Mouse (Mus musculus) limb, embryonic 10.5 days (tissue): ENCODE measurements around the gene St6galnac3. TPM values are rescaled to one million over a fixed set of nuclear protein-coding genes. Genes with fewer than 3 reads are reported as not detected.

ENCODE experiments used
- DNase-seq: peaks from one replicate; pipeline ENCODE4 v3.0.0-alpha.2; 2017; ENCODE audit warnings: low spot score
- H3K27ac ChIP-seq: fragments of 300-500 bp; sonication (generic); 2 replicates; pipeline ENCODE4 v1.5.1; 2016; ENCODE audit warnings: mild to moderate bottlenecking
- H3K27me3 ChIP-seq: fragments of 300-500 bp; sonication (generic); 2 replicates; pipeline ENCODE4 v1.6.1; 2016; ENCODE audit warnings: low read depth, mild to moderate bottlenecking; ENCODE audit not compliant: poor library complexity, severe bottlenecking
- H3K36me3 ChIP-seq: fragments of 300-500 bp; sonication (generic); 2 replicates; pipeline ENCODE4 v1.6.1; 2016; ENCODE audit warnings: mild to moderate bottlenecking, moderate library complexity
- H3K4me1 ChIP-seq: fragments of 300-500 bp; sonication (generic); 2 replicates; pipeline ENCODE4 v1.6.1; 2016
- H3K4me3 ChIP-seq: fragments of 300-500 bp; sonication (generic); 2 replicates; pipeline ENCODE4 v1.5.1; 2016; ENCODE audit warnings: mild to moderate bottlenecking, moderate library complexity
- H3K9me3 ChIP-seq: fragments of 300-500 bp; sonication (generic); replicated peaks from 2 replicates; pipeline ENCODE4 v1.6.1; 2016; ENCODE audit warnings: mild to moderate bottlenecking
- WGBS: fragments of 180-500 bp; shearing (Covaris S2); methylation state at CpG from one replicate; pipeline ENCODE4 v1.1.7; 2016; 5-methylcytosine and 5-hydroxymethylcytosine counted together
- polyA plus RNA-seq: library from polyadenylated mRNA; unstranded; fragments of >200 nt; fragmentation: Nextera tagmentation; extraction: Ambion mirVana; gene quantifications from 2 replicates; pipeline ENCODE4 v1.2.1, GENCODE M21; 2016

The St6galnac3 gene
- polyA plus RNA-seq, 1 experiment from 2014 or later = 53.3 TPM

DNA sequence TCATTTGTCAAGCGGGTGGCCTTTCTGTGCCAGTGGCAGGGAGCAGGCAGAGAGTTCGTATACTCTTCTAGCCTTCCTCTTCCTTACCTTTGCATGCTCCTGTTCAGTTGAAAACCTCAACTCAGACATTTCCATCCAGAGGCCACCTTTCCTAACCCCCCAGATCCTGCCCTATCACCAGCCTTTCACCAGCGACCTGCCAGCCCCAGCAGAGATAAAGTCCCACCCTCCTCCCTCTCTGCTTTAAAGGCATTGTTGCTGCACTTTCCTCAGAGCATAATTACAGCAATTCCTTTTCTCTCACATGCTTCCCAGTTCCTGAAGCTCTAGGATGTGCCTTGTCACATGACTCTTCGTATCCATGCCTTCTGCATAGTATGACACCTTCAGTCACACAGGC lies 215.3 kb downstream of the St6galnac3 start:
- peaks cover 6% of the 10 kb centered on the region; the same call in 1 of the 2 replicates for H3K36me3 ChIP-seq
- DNase-seq = no peak
- peaks cover 28% of the 10 kb centered on the region for H3K4me1 ChIP-seq
- H3K4me3 ChIP-seq = no peak overlapping the region
- no peaks in the 10 kb centered on the region for H3K9me3 ChIP-seq
- H3K27me3 ChIP-seq = no peaks in the 10 kb centered on the region
- H3K27ac ChIP-seq = no peak overlapping the region
- WGBS = 57% methylated on average over 4 of the region's 4 CpGs

GRCm38 (mm10) chr3:153509029-153509428 lies 215.9 kb downstream of the St6galnac3 start:
- H3K4me3 ChIP-seq = no peak overlapping the region
- DNase-seq = no peak
- peaks cover 6% of the 10 kb centered on the region; the same call in 1 of the 2 replicates for H3K36me3 ChIP-seq
- no peaks in the 10 kb centered on the region for H3K27me3 ChIP-seq
- WGBS = 92% methylated on average over 3 of the region's 3 CpGs
- no peaks in the 10 kb centered on the region for H3K9me3 ChIP-seq
- peaks cover 24% of the 10 kb centered on the region for H3K4me1 ChIP-seq
- H3K27ac ChIP-seq = no peak overlapping the region

DNA sequence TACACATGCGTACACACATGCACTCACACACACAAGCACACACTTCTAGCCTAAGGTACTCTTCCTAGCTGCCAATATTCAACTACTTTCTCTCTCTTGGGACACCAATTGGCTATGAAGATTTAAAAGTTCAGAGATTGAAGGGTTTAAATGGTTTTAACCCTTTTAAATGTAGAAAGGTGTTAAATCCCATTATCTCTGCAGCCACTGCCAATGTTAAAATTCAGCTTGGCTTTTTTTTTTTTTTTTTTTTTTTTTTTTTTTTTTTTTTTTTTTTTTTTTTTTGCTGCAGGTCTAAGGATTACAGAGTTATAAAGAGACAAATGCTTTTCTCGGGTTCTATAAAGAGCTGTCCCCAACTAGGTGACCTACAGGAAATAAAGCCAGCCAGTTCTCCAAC lies 216.4 kb downstream of the St6galnac3 start:
- Histone ChIP-seq H3K9me3 (no peaks in the 10 kb centered on the region), H3K4me3 (no peak overlapping the region), H3K36me3 (peaks cover 6% of the 10 kb centered on the region; the same call in 1 of the 2 replicates), H3K27ac (no peak overlapping the region), H3K27me3 (no peaks in the 10 kb centered on the region), H3K4me1 (peaks cover 24% of the 10 kb centered on the region)
- no peak for DNase-seq
- 89% methylated on average over 2 of the region's 2 CpGs for WGBS

GRCm38 (mm10) chr3:153507599-153507998 lies 217.4 kb downstream of the St6galnac3 start:
- Histone ChIP-seq H3K4me3 (no peak overlapping the region), H3K27me3 (no peaks in the 10 kb centered on the region), H3K9me3 (no peaks in the 10 kb centered on the region), H3K4me1 (peaks cover 24% of the 10 kb centered on the region), H3K36me3 (peaks cover 6% of the 10 kb centered on the region; the same call in 1 of the 2 replicates), H3K27ac (no peak overlapping the region)
- 94% methylated on average over 2 of the region's 2 CpGs for WGBS
- no peak for DNase-seq

- H3K4me3 ChIP-seq = no peak overlapping the region
- peaks cover 6% of the 10 kb centered on the region; the same call in 1 of the 2 replicates for H3K36me3 ChIP-seq
- DNase-seq = no peak
- H3K27ac ChIP-seq = no peak overlapping the region
- no peaks in the 10 kb centered on the region for H3K4me1 ChIP-seq
- no peaks in the 10 kb centered on the region for H3K9me3 ChIP-seq
- 78% methylated on average over 4 of the region's 4 CpGs for WGBS
- H3K27me3 ChIP-seq = no peaks in the 10 kb centered on the region
Observed at GRCm38 (mm10) chr3:153502488-153502887, 222.5 kb downstream of the St6galnac3 start.

- H3K27me3 ChIP-seq = no peaks in the 10 kb centered on the region
- no peaks in the 10 kb centered on the region for H3K4me1 ChIP-seq
- H3K27ac ChIP-seq = no peak overlapping the region
- 63% methylated on average over 3 of the region's 3 CpGs for WGBS
- DNase-seq = peak; percentile 74
- H3K4me3 ChIP-seq = no peak overlapping the region
- H3K9me3 ChIP-seq = no peaks in the 10 kb centered on the region
- peaks cover 3% of the 10 kb centered on the region; the same call in 1 of the 2 replicates for H3K36me3 ChIP-seq
Observed at GRCm38 (mm10) chr3:153501333-153501877, 223.6 kb downstream of the St6galnac3 start.

DNA sequence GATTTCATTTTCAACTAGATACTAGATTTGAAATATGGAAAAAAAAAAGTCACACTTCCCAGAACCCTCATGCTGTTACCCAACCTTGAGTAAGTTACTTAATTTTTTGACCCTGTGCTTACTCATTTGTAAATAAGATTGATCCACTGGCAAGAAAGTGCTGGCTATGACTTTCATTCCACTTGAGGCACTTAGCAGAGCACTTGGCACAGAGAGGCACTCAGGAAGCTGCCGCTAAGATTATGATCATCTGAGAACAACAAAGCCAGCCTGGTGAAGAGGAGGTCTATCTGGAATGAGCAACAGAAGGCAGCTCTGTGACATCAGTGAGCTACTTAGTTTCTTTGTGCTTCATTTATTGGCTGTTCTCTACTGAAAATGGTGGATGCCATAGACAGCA lies 232.0 kb downstream of the St6galnac3 start:
- H3K4me3 ChIP-seq = no peak overlapping the region
- H3K27me3 ChIP-seq = no peaks in the 10 kb centered on the region
- no peaks in the 10 kb centered on the region for H3K36me3 ChIP-seq
- H3K27ac ChIP-seq = no peak overlapping the region
- H3K9me3 ChIP-seq = no peaks in the 10 kb centered on the region
- 92% methylated on average over 1 of the region's 1 CpGs for WGBS
- no peak for DNase-seq
- H3K4me1 ChIP-seq = peaks cover 23% of the 10 kb centered on the region

- no peak overlapping the region for H3K4me3 ChIP-seq
- H3K9me3 ChIP-seq = no peaks in the 10 kb centered on the region
- no peaks in the 10 kb centered on the region for H3K36me3 ChIP-seq
- H3K4me1 ChIP-seq = peaks cover 29% of the 10 kb centered on the region
- H3K27me3 ChIP-seq = no peaks in the 10 kb centered on the region
- H3K27ac ChIP-seq = no peak overlapping the region
- WGBS = 85% methylated on average over 9 of the region's 9 CpGs
- DNase-seq = no peak
Observed at GRCm38 (mm10) chr3:153489718-153490117, 235.3 kb downstream of the St6galnac3 start.

GRCm38 (mm10) chr3:153488931-153489330 lies 236.0 kb downstream of the St6galnac3 start:
- H3K36me3 ChIP-seq = no peaks in the 10 kb centered on the region
- 76% methylated on average over 5 of the region's 5 CpGs for WGBS
- no peaks in the 10 kb centered on the region for H3K9me3 ChIP-seq
- no peak for DNase-seq
- H3K27ac ChIP-seq = no peak overlapping the region
- no peak overlapping the region for H3K4me3 ChIP-seq
- H3K27me3 ChIP-seq = no peaks in the 10 kb centered on the region
- peaks cover 29% of the 10 kb centered on the region for H3K4me1 ChIP-seq

DNA sequence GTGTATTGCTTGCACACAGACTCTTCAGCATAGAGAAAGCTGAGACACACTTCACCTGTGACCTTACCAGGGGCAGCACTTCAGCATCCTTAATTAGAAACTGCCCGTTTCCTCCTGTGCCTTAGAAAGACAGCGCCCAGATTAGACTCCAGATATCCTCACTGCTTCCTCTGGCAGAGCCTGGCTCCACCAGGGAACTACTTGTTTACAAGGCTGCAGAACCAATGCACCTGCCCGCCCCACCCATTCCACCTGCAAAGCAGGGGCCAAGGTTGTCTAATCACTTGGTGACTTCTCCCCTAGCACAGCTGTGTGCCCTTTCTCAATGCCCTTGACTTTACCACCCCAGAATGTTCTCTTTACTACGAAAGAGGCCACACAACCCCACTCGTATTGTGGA lies 239.8 kb downstream of the St6galnac3 start:
- no peaks in the 10 kb centered on the region for H3K9me3 ChIP-seq
- no peaks in the 10 kb centered on the region for H3K36me3 ChIP-seq
- WGBS = 82% methylated on average over 5 of the region's 5 CpGs
- no peak for DNase-seq
- H3K4me3 ChIP-seq = no peak overlapping the region
- H3K27ac ChIP-seq = no peak overlapping the region
- peaks cover 26% of the 10 kb centered on the region for H3K4me1 ChIP-seq
- no peaks in the 10 kb centered on the region for H3K27me3 ChIP-seq

GRCm38 (mm10) chr3:153484701-153485100 lies 240.3 kb downstream of the St6galnac3 start:
- DNase-seq = no peak
- H3K36me3 ChIP-seq = no peaks in the 10 kb centered on the region
- H3K9me3 ChIP-seq = no peaks in the 10 kb centered on the region
- H3K27me3 ChIP-seq = no peaks in the 10 kb centered on the region
- no peak overlapping the region for H3K27ac ChIP-seq
- H3K4me1 ChIP-seq = peaks cover 26% of the 10 kb centered on the region
- no peak overlapping the region for H3K4me3 ChIP-seq
- 83% methylated on average over 7 of the region's 7 CpGs for WGBS

GRCm38 (mm10) chr3:153483691-153484090 lies 241.3 kb downstream of the St6galnac3 start:
- H3K4me3 ChIP-seq = no peak overlapping the region
- no peaks in the 10 kb centered on the region for H3K36me3 ChIP-seq
- WGBS = 91% methylated on average over 4 of the region's 4 CpGs
- H3K9me3 ChIP-seq = no peaks in the 10 kb centered on the region
- H3K27ac ChIP-seq = no peak overlapping the region
- DNase-seq = no peak
- H3K4me1 ChIP-seq = peaks cover 20% of the 10 kb centered on the region
- no peaks in the 10 kb centered on the region for H3K27me3 ChIP-seq

DNA sequence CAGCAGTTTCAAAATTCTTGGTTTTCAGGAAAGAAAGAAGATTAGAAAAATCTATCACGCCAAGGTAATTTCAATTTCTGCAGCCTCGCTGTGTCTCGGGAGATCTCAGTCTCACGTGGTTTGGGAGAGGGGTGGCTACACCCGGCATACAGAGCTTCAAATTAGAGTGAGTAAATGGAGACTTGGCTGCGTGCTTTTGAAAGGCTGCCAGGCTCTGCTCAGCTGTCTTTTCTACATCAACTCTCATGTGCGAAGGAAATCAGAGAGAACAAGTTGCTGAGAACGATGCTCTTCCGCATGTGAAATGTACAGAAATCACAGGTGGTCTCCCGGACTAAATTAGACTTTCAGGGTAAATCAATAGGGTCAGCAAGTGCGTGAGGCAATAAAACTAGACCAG lies 242.9 kb downstream of the St6galnac3 start:
- Histone ChIP-seq H3K4me1 (peaks cover 15% of the 10 kb centered on the region), H3K27ac (no peak overlapping the region), H3K4me3 (no peak overlapping the region), H3K36me3 (no peaks in the 10 kb centered on the region), H3K9me3 (no peaks in the 10 kb centered on the region), H3K27me3 (no peaks in the 10 kb centered on the region)
- WGBS = 84% methylated on average over 11 of the region's 11 CpGs
- no peak for DNase-seq

DNA sequence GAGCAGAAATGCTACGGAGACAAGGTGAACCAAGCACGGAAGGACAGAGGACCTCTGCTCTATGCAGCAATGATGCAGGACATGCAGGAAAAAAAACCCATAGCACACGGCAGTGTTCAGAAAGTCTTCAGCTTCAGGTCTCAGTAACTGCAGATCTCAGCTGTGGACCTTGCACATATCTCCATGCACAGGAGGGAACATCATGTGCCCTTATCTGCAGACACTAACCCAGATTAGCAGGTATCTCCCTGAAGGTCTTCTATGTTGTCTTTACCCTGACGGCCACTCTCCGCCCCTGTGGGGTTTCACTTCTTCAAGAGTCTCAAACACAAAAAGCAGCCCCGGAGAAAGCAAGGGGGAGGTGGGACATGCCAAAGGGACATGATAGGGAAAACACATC lies 244.0 kb downstream of the St6galnac3 start:
- Histone ChIP-seq H3K9me3 (no peaks in the 10 kb centered on the region), H3K27me3 (no peaks in the 10 kb centered on the region), H3K36me3 (no peaks in the 10 kb centered on the region), H3K4me3 (no peak overlapping the region), H3K4me1 (peaks cover 15% of the 10 kb centered on the region), H3K27ac (no peak overlapping the region)
- WGBS = 87% methylated on average over 6 of the region's 6 CpGs
- no peak for DNase-seq
